Mouse (Mus musculus) intestine, embryonic 16.5 days (tissue): ENCODE data around the gene Lrrc4b. TPM values are rescaled to one million over a fixed set of nuclear protein-coding genes. Genes with fewer than 3 reads are reported as not detected.

Experiments
- ATAC-seq: fragments of 200-750 bp; cut with Nextera tagmentation; 2 replicates; pipeline ENCODE4 v1.8.0; 2017; ENCODE audit warnings: moderate TSS enrichment, moderate library complexity
- H3K27ac ChIP-seq: fragments of 300-500 bp; sonication (generic); 2 replicates; pipeline ENCODE4 v1.5.1; 2014; ENCODE audit warnings: mild to moderate bottlenecking, low read length
- H3K27me3 ChIP-seq: fragments of 300-500 bp; sonication (generic); replicated peaks from 2 replicates; pipeline ENCODE4 v1.6.1; 2014; ENCODE audit warnings: low read length, control low read depth, mixed read lengths; ENCODE audit not compliant: control insufficient read depth, insufficient read depth
- H3K36me3 ChIP-seq: fragments of 300-500 bp; sonication (generic); 2 replicates; pipeline ENCODE4 v1.6.1; 2014; ENCODE audit warnings: low read length, control low read depth; ENCODE audit not compliant: control insufficient read depth, insufficient read depth
- H3K4me1 ChIP-seq: fragments of 300-500 bp; sonication (generic); 2 replicates; pipeline ENCODE4 v1.6.1; 2014; ENCODE audit warnings: low read length, control low read depth, mixed read lengths; ENCODE audit not compliant: control insufficient read depth, insufficient read depth
- H3K4me2 ChIP-seq: fragments of 300-500 bp; sonication (generic); 2 replicates; pipeline ENCODE4 v1.6.1; 2014; ENCODE audit warnings: low read depth, low read length, control low read depth
- H3K4me3 ChIP-seq: fragments of 300-500 bp; sonication (generic); 2 replicates; pipeline ENCODE4 v1.5.1; 2014; ENCODE audit warnings: mild to moderate bottlenecking, low read length
- H3K9ac ChIP-seq: fragments of 300-500 bp; sonication (generic); 2 replicates; pipeline ENCODE4 v1.6.1; 2014; ENCODE audit warnings: low read depth, low read length
- H3K9me3 ChIP-seq: fragments of 300-500 bp; sonication (generic); 2 replicates; pipeline ENCODE4 v1.6.1; 2016; ENCODE audit warnings: low read length, control low read depth; ENCODE audit not compliant: control insufficient read depth
- WGBS: fragments of 180-500 bp; shearing (Covaris S2); extraction: QIAGEN DNeasy Blood & Tissue Kit; methylation state at CpG from one replicate; pipeline ENCODE4 v1.1.7; 2014; 5-methylcytosine and 5-hydroxymethylcytosine counted together
- polyA plus RNA-seq: library from polyadenylated mRNA; unstranded; fragments of >200 nt; fragmentation: Nextera tagmentation; extraction: Ambion mirVana; gene quantifications from 2 replicates; pipeline ENCODE4 v1.2.1, GENCODE M21; 2015

Gene Lrrc4b
- polyA plus RNA-seq, 1 experiment from 2014 or later = 0.43 TPM

- H3K36me3 ChIP-seq = no peaks in the 10 kb centered on the region
Measured at GRCm38 (mm10) chr7:44433371-44433770, 4.6 kb downstream of the Lrrc4b start.

GRCm38 (mm10) chr7:44434089-44434488 is 5.3 kb downstream of the Lrrc4b start:
- Histone ChIP-seq H3K9ac (no peak overlapping the region), H3K9me3 (no peaks in the 10 kb centered on the region), H3K4me3 (no peak overlapping the region), H3K27me3 (peaks cover 33% of the 10 kb centered on the region), H3K4me2 (no peak overlapping the region), H3K4me1 (peaks cover 3% of the 10 kb centered on the region; the same call in 1 of the 2 replicates), H3K36me3 (no peaks in the 10 kb centered on the region), H3K27ac (no peak overlapping the region)
- no peak for ATAC-seq
- 63% methylated on average over 9 of the region's 9 CpGs for WGBS

More at GRCm38 (mm10) chr7:44433371-44433770, 4.6 kb downstream of the Lrrc4b start:
- Histone ChIP-seq H3K27ac (no peak overlapping the region), H3K9me3 (no peaks in the 10 kb centered on the region), H3K4me3 (no peak overlapping the region), H3K4me2 (no peak overlapping the region), H3K9ac (no peak overlapping the region), H3K4me1 (peaks cover 4% of the 10 kb centered on the region; the same call in 1 of the 2 replicates), H3K27me3 (peaks cover 37% of the 10 kb centered on the region)
- 3% methylated on average over 7 of the region's 7 CpGs for WGBS
- peak; percentile 32; the same call in 1 of the 2 replicates for ATAC-seq

- WGBS = 71% methylated on average over 5 of the region's 5 CpGs
Measured at GRCm38 (mm10) chr7:44435796-44436195, 7.0 kb downstream of the Lrrc4b start.

GRCm38 (mm10) chr7:44436267-44436666 is 7.4 kb downstream of the Lrrc4b start:
- Histone ChIP-seq H3K27me3 (peaks cover 31% of the 10 kb centered on the region), H3K27ac (no peak overlapping the region), H3K9ac (no peak overlapping the region), H3K9me3 (no peaks in the 10 kb centered on the region), H3K4me3 (no peak overlapping the region), H3K4me2 (no peak overlapping the region), H3K4me1 (no peaks in the 10 kb centered on the region), H3K36me3 (no peaks in the 10 kb centered on the region)
- no peak for ATAC-seq
- WGBS = 5% methylated on average over 1 of the region's 1 CpGs

More at GRCm38 (mm10) chr7:44435796-44436195, 7.0 kb downstream of the Lrrc4b start:
- ATAC-seq = no peak
- H3K4me2 ChIP-seq = no peak overlapping the region
- H3K27ac ChIP-seq = no peak overlapping the region
- no peaks in the 10 kb centered on the region for H3K36me3 ChIP-seq
- H3K9me3 ChIP-seq = no peaks in the 10 kb centered on the region
- H3K9ac ChIP-seq = no peak overlapping the region
- no peaks in the 10 kb centered on the region for H3K4me1 ChIP-seq
- no peak overlapping the region for H3K4me3 ChIP-seq
- H3K27me3 ChIP-seq = peaks cover 32% of the 10 kb centered on the region

GRCm38 (mm10) chr7:44437188-44437587 is 8.4 kb downstream of the Lrrc4b start:
- ATAC-seq = no peak
- no peak overlapping the region for H3K4me2 ChIP-seq
- H3K36me3 ChIP-seq = no peaks in the 10 kb centered on the region
- H3K9me3 ChIP-seq = no peaks in the 10 kb centered on the region
- no peaks in the 10 kb centered on the region for H3K4me1 ChIP-seq
- WGBS = 71% methylated on average over 1 of the region's 1 CpGs
- no peak overlapping the region for H3K27ac ChIP-seq
- no peak overlapping the region for H3K9ac ChIP-seq
- H3K4me3 ChIP-seq = no peak overlapping the region
- peaks cover 32% of the 10 kb centered on the region for H3K27me3 ChIP-seq

GRCm38 (mm10) chr7:44437933-44438332 is 9.1 kb downstream of the Lrrc4b start:
- H3K9me3 ChIP-seq = no peaks in the 10 kb centered on the region
- H3K36me3 ChIP-seq = no peaks in the 10 kb centered on the region
- H3K27ac ChIP-seq = no peak overlapping the region
- H3K4me1 ChIP-seq = no peaks in the 10 kb centered on the region
- ATAC-seq = no peak
- H3K27me3 ChIP-seq = peaks cover 39% of the 10 kb centered on the region
- H3K4me3 ChIP-seq = no peak overlapping the region
- WGBS = 66% methylated on average over 8 of the region's 8 CpGs
- no peak overlapping the region for H3K9ac ChIP-seq
- no peak overlapping the region for H3K4me2 ChIP-seq

GRCm38 (mm10) chr7:44439696-44440095 is 10.9 kb downstream of the Lrrc4b start:
- WGBS = 74% methylated on average over 2 of the region's 2 CpGs
- no peak overlapping the region for H3K27ac ChIP-seq
- H3K27me3 ChIP-seq = peaks cover 56% of the 10 kb centered on the region
- H3K9me3 ChIP-seq = no peaks in the 10 kb centered on the region
- no peak overlapping the region for H3K4me2 ChIP-seq
- H3K36me3 ChIP-seq = no peaks in the 10 kb centered on the region
- H3K4me1 ChIP-seq = no peaks in the 10 kb centered on the region
- no peak for ATAC-seq
- no peak overlapping the region for H3K4me3 ChIP-seq
- H3K9ac ChIP-seq = no peak overlapping the region

GRCm38 (mm10) chr7:44440479-44440878 is 11.7 kb downstream of the Lrrc4b start:
- Histone ChIP-seq H3K27ac (no peak overlapping the region), H3K27me3 (peaks cover 64% of the 10 kb centered on the region), H3K4me2 (no peak overlapping the region), H3K9ac (no peak overlapping the region), H3K36me3 (no peaks in the 10 kb centered on the region), H3K9me3 (no peaks in the 10 kb centered on the region), H3K4me3 (no peak overlapping the region), H3K4me1 (no peaks in the 10 kb centered on the region)
- WGBS = 77% methylated on average over 1 of the region's 1 CpGs
- no peak for ATAC-seq

GRCm38 (mm10) chr7:44441180-44441579 is 12.4 kb downstream of the Lrrc4b start:
- Histone ChIP-seq H3K9ac (no peak overlapping the region), H3K27me3 (peaks cover 71% of the 10 kb centered on the region), H3K36me3 (no peaks in the 10 kb centered on the region), H3K4me1 (no peaks in the 10 kb centered on the region), H3K4me3 (no peak overlapping the region), H3K9me3 (no peaks in the 10 kb centered on the region), H3K4me2 (no peak overlapping the region), H3K27ac (no peak overlapping the region)
- 0% methylated on average over 1 of the region's 1 CpGs for WGBS
- no peak for ATAC-seq

GRCm38 (mm10) chr7:44441648-44442109 is 12.9 kb downstream of the Lrrc4b start:
- H3K9me3 ChIP-seq = no peaks in the 10 kb centered on the region
- ATAC-seq = peak; percentile 54; the same call in 1 of the 2 replicates
- H3K27ac ChIP-seq = no peak overlapping the region
- WGBS = 2% methylated on average over 13 of the region's 14 CpGs
- H3K4me3 ChIP-seq = peak overlapping the region; percentile 4
- H3K36me3 ChIP-seq = no peaks in the 10 kb centered on the region
- peaks cover 75% of the 10 kb centered on the region for H3K27me3 ChIP-seq
- H3K4me1 ChIP-seq = no peaks in the 10 kb centered on the region
- H3K4me2 ChIP-seq = 0 out of 2 replicates have a peak overlapping the region, but pooled peaks have one; percentile 13
- peak overlapping the region; percentile 17 for H3K9ac ChIP-seq
